Mouse (Mus musculus) MEL (cell line): ENCODE data around the gene Sc5d. TPM values are rescaled to one million over a fixed set of nuclear protein-coding genes. Genes with fewer than 3 reads are reported as not detected.

Experiments used
- DNase-seq: peaks from one replicate; pipeline ENCODE4 v3.0.0; 2011; ENCODE audit warnings: low read depth, low spot score
- H3K27ac ChIP-seq: 2 replicates; pipeline ENCODE4 v1.5.1; 2012; ENCODE audit warnings: low read depth, mild to moderate bottlenecking, control low read depth, low read length, moderate library complexity; ENCODE audit not compliant: control insufficient read depth
- H3K27me3 ChIP-seq, 2 experiments: fragments of 150-350 bp in 1 of 2; sonication (generic) in 1 of 2; 2 replicates each; pipeline ENCODE4 v1.6.1; 2012; ENCODE audit warnings: low read length in 2 of 2, mild to moderate bottlenecking in 2 of 2, improper control_type of control experiment in 1 of 2, moderate library complexity in 1 of 2; ENCODE audit not compliant: insufficient read depth in 2 of 2, control insufficient read depth in 1 of 2
- H3K36me3 ChIP-seq, 2 experiments: 2 replicates each; pipeline ENCODE4 v1.6.1; 2012 to 2014; ENCODE audit warnings: low read length in 2 of 2, improper control_type of control experiment in 1 of 2, inconsistent platforms in 1 of 2, mild to moderate bottlenecking in 1 of 2; ENCODE audit not compliant: insufficient read depth in 2 of 2, control insufficient read depth in 1 of 2
- H3K4me1 ChIP-seq, 2 experiments: fragments of 150-350 bp in 1 of 2; sonication (generic) in 1 of 2; 2 replicates each; pipeline ENCODE4 v1.6.1; 2012; ENCODE audit warnings: low read length in 2 of 2, improper control_type of control experiment in 1 of 2, mild to moderate bottlenecking in 1 of 2; ENCODE audit not compliant: insufficient read depth in 2 of 2, control insufficient read depth in 1 of 2
- H3K4me3 ChIP-seq, 2 experiments: fragments of 150-350 bp in 1 of 2; sonication (generic) in 1 of 2; 2 replicates each; pipeline ENCODE4 v1.5.1; 2012; ENCODE audit warnings: low read depth in 2 of 2, low read length in 2 of 2, mild to moderate bottlenecking in 2 of 2, moderate library complexity in 2 of 2, control low read depth in 1 of 2, improper control_type of control experiment in 1 of 2; ENCODE audit not compliant: control insufficient read depth in 1 of 2, insufficient read depth in 1 of 2
- H3K79me2 ChIP-seq: 2 replicates; pipeline ENCODE4 v1.6.1; 2012; ENCODE audit warnings: mild to moderate bottlenecking, low read length, moderate library complexity; ENCODE audit not compliant: control insufficient read depth, poor library complexity, insufficient read depth
- H3K9ac ChIP-seq: 2 replicates; pipeline ENCODE4 v1.6.1; 2012; ENCODE audit warnings: low read depth, mild to moderate bottlenecking, control low read depth, low read length, moderate library complexity; ENCODE audit not compliant: control insufficient read depth, poor library complexity, severe bottlenecking
- H3K9me3 ChIP-seq: fragments of 150-350 bp; sonication (generic); replicated peaks from 2 replicates; pipeline ENCODE4 v1.6.1; 2012; ENCODE audit warnings: mild to moderate bottlenecking, low read length, improper control_type of control experiment, moderate library complexity; ENCODE audit not compliant: insufficient read depth
- CHD2 ChIP-seq: IDR thresholded peaks from 2 replicates; pipeline ENCODE4 v1.6.1; 2011; ENCODE audit warnings: low read length, improper control_type of control experiment
- CTCF ChIP-seq, 3 experiments: IDR thresholded peaks in 2 of 3; conservative IDR thresholded peaks in 1 of 3; 2 replicates each; pipeline ENCODE4 v1.5.1; 2011 to 2012; ENCODE audit warnings: low read length in 3 of 3, low read depth in 2 of 3, mild to moderate bottlenecking in 2 of 3, improper control_type of control experiment in 1 of 3, inconsistent platforms in 1 of 3, mixed read lengths in 1 of 3, moderate library complexity in 1 of 3; ENCODE audit not compliant: control insufficient read depth in 1 of 3, insufficient read depth in 1 of 3, poor library complexity in 1 of 3, severe bottlenecking in 1 of 3
- E2F4 ChIP-seq: IDR thresholded peaks from 2 replicates; pipeline ENCODE4 v1.6.1; 2011; ENCODE audit warnings: low read depth, low read length, improper control_type of control experiment, borderline replicate concordance
- ELF1 ChIP-seq: IDR thresholded peaks from 2 replicates; pipeline ENCODE4 v1.6.1; 2014; ENCODE audit warnings: low read depth, mild to moderate bottlenecking, inconsistent platforms, low read length, improper control_type of control experiment, moderate library complexity
- GABPA ChIP-seq: IDR thresholded peaks from 2 replicates; pipeline ENCODE4 v1.6.1; 2012; ENCODE audit warnings: low read depth, mild to moderate bottlenecking, inconsistent platforms, low read length, improper control_type of control experiment, moderate library complexity
- MAX ChIP-seq: IDR thresholded peaks from 2 replicates; pipeline ENCODE4 v1.6.1; 2011; ENCODE audit warnings: low read length, improper control_type of control experiment
- MAZ ChIP-seq: IDR thresholded peaks from 2 replicates; pipeline ENCODE4 v1.6.1; 2012; ENCODE audit warnings: low read depth, mild to moderate bottlenecking, inconsistent platforms, low read length, improper control_type of control experiment
- MEF2A ChIP-seq: IDR thresholded peaks from 2 replicates; pipeline ENCODE4 v1.6.1; 2014; ENCODE audit warnings: low read depth, mild to moderate bottlenecking, inconsistent platforms, low read length, improper control_type of control experiment; ENCODE audit not compliant: poor library complexity, insufficient replicate concordance, severe bottlenecking; ENCODE audit errors: extremely low read depth
- MYB ChIP-seq: IDR thresholded peaks from 2 replicates; pipeline ENCODE4 v1.6.1; 2011; ENCODE audit warnings: mild to moderate bottlenecking, low read depth, low read length, improper control_type of control experiment
- MYC ChIP-seq: IDR thresholded peaks from 2 replicates; pipeline ENCODE4 v1.6.1; 2011; ENCODE audit warnings: low read depth, mild to moderate bottlenecking, low read length, improper control_type of control experiment, moderate library complexity
- NELFE ChIP-seq: IDR thresholded peaks from 2 replicates; pipeline ENCODE4 v1.6.1; 2011; ENCODE audit warnings: low read depth, low read length, improper control_type of control experiment
- NRF1 ChIP-seq: IDR thresholded peaks from 2 replicates; pipeline ENCODE4 v1.6.1; 2014; ENCODE audit warnings: low read depth, mild to moderate bottlenecking, inconsistent platforms, low read length, improper control_type of control experiment, moderate library complexity; ENCODE audit not compliant: poor library complexity, insufficient read depth, severe bottlenecking
- POLR2AphosphoS2 ChIP-seq: IDR thresholded peaks from 2 replicates; pipeline ENCODE4 v1.6.1; 2011; ENCODE audit warnings: low read length, improper control_type of control experiment
- POLR2AphosphoS5 ChIP-seq: IDR thresholded peaks from 2 replicates; pipeline ENCODE4 v1.6.1; 2012; ENCODE audit warnings: low read depth, borderline replicate concordance, mild to moderate bottlenecking, inconsistent platforms, low read length, moderate library complexity, mixed read lengths
- RAD21 ChIP-seq: IDR thresholded peaks from 2 replicates; pipeline ENCODE4 v1.6.1; 2011; ENCODE audit warnings: mild to moderate bottlenecking, low read depth, low read length, improper control_type of control experiment
- RCOR1 ChIP-seq: IDR thresholded peaks from 2 replicates; pipeline ENCODE4 v1.6.1; 2012; ENCODE audit warnings: low read depth, mild to moderate bottlenecking, inconsistent platforms, low read length, improper control_type of control experiment
- SIN3A ChIP-seq: IDR thresholded peaks from 2 replicates; pipeline ENCODE4 v1.6.1; 2012; ENCODE audit warnings: low read length, improper control_type of control experiment, inconsistent platforms
- TAL1 ChIP-seq: IDR thresholded peaks from 2 replicates; pipeline ENCODE4 v1.6.1; 2012; ENCODE audit warnings: mild to moderate bottlenecking, inconsistent platforms, low read length, moderate library complexity, mixed read lengths
- TBP ChIP-seq: IDR thresholded peaks from 2 replicates; pipeline ENCODE4 v1.8.0; 2011; ENCODE audit warnings: low read depth, low read length, improper control_type of control experiment
- ZKSCAN1 ChIP-seq: IDR thresholded peaks from 2 replicates; pipeline ENCODE4 v1.6.1; 2012; ENCODE audit warnings: low read depth, mild to moderate bottlenecking, inconsistent platforms, low read length, improper control_type of control experiment, moderate library complexity
- polyA plus RNA-seq, 2 experiments: library from polyadenylated mRNA; stranded (reverse) in 1 of 2; unstranded in 1 of 2; fragments of >175 nt in 1 of 2; fragments of >200 nt in 1 of 2; gene quantifications; 2 replicates each; pipeline versions ENCODE4 v1.2.1 to v1.2.4; 2012; ENCODE audit warnings: low replicate concordance in 2 of 2, low read depth in 1 of 2; ENCODE audit not compliant: insufficient read length in 2 of 2, insufficient read depth in 1 of 2, missing spikeins in 1 of 2
- total RNA-seq: library from RNA; depleted of rRNA; stranded (reverse); fragments of 300-350 nt; gene quantifications from 2 replicates; pipeline ENCODE4 v1.2.3, GENCODE M21; 2012

Sc5d gene
- total and polyA plus RNA-seq, 3 experiments = 17.9 to 24.2 TPM; not detected in 1

- Histone ChIP-seq H3K27ac (no peak overlapping the region), H3K4me3 (no peak overlapping the region), H3K79me2 (no peaks in the 10 kb centered on the region), H3K27me3 (no peaks in the 10 kb centered on the region), H3K9ac (no peak overlapping the region), H3K4me1 (no peaks in the 10 kb centered on the region), H3K9me3 (no peaks in the 10 kb centered on the region), H3K36me3 (no peaks in the 10 kb centered on the region)
- TF ChIP-seq ZKSCAN1 = no peak
- TF ChIP-seq RCOR1 = no peak
- DNase-seq = no peak
Measured at GRCm38 (mm10) chr9:42231116-42231515, 32.9 kb downstream of the Sc5d start.

GRCm38 (mm10) chr9:42230333-42230732 lies 33.7 kb downstream of the Sc5d start:
- Histone ChIP-seq H3K36me3 (no peaks in the 10 kb centered on the region), H3K4me3 (no peak overlapping the region), H3K79me2 (no peaks in the 10 kb centered on the region), H3K9ac (no peak overlapping the region), H3K4me1 (no peaks in the 10 kb centered on the region), H3K9me3 (no peaks in the 10 kb centered on the region), H3K27me3 (no peaks in the 10 kb centered on the region), H3K27ac (no peak overlapping the region)
- DNase-seq = no peak
- no peak for TF ChIP-seq E2F4
- TF ChIP-seq RCOR1 = no peak
- TF ChIP-seq CHD2 = no peak
- TF ChIP-seq TAL1 = no peak
- no peak for TF ChIP-seq POLR2AphosphoS2
- no peak for TF ChIP-seq MYB
- TF ChIP-seq ELF1 = no peak
- TF ChIP-seq GABPA = no peak
- TF ChIP-seq MAZ = no peak
- TF ChIP-seq NELFE = no peak
- no peak for TF ChIP-seq MYC
- TF ChIP-seq TBP = no peak
- TF ChIP-seq MEF2A = no peak
- no peak for TF ChIP-seq POLR2AphosphoS5
- no peak for TF ChIP-seq CTCF (IDR thresholded peaks at IDR 0.05 in 2 of 3, conservative IDR thresholded peaks at IDR 0.05 in 1 of 3; ENCODE audit: control insufficient read depth in 1 of 3, insufficient read depth in 1 of 3, low read depth in 2 of 3, low read length in 3 of 3, poor library complexity in 1 of 3, severe bottlenecking in 1 of 3)
- TF ChIP-seq RAD21 = no peak
- no peak for TF ChIP-seq MAX
- no peak for TF ChIP-seq NRF1
- TF ChIP-seq SIN3A = no peak
